Mouse (Mus musculus) thymus, adult 2 months (tissue): Measurements from ENCODE around the gene Dlst.

ENCODE experiments used
- CTCF ChIP-seq: fragments of 200-500 bp; IDR thresholded peaks from 2 replicates; pipeline ENCODE4 v1.5.1; 2012; ENCODE audit warnings: mild to moderate bottlenecking, control low read depth, low read length, moderate library complexity, borderline replicate concordance; ENCODE audit not compliant: control insufficient read depth, poor library complexity, insufficient read depth; ENCODE audit errors: extremely low read depth
- POLR2A ChIP-seq: fragments of 200-500 bp; IDR thresholded peaks from 2 replicates; pipeline ENCODE4 v1.6.1; 2012; ENCODE audit warnings: mild to moderate bottlenecking, low read length, control low read depth, moderate library complexity; ENCODE audit not compliant: control insufficient read depth, poor library complexity, insufficient read depth; ENCODE audit errors: extremely low read depth

DNA sequence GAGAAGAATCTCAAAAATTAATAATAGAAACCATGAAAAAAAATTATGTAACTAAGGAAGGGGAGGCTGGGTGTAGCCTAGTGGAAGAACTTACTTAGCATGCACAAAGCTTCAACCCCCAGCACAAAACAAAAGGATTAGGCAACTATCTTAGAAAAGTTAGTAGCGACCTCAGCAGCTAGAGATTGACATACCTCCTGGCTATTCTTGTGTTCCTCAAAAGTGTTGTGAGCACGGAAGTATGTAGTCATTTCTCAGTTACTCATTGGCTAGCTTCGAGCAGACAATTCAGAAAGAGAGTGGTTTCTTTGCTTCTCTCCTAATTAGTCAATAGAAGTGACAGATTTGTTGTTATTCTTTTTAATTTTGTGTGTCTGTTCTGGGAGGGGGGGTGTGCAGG is 2.0 kb upstream of the Dlst start:
- TF ChIP-seq POLR2A: no peak
- TF ChIP-seq CTCF: no peak
